Mouse (Mus musculus) thymus, postnatal 36 days (tissue): ENCODE results near the gene Efcab7.

Experiments used
- DNase-seq, 2 experiments: peaks; one replicate each; pipeline ENCODE4 v3.0.0; 2022; ENCODE audit warnings: mixed read lengths in 2 of 2

Efcab7 gene

GRCm38 (mm10) chr4:99945011-99945410 lies 116.0 kb downstream of the Efcab7 start:
- no peak for DNase-seq

DNA sequence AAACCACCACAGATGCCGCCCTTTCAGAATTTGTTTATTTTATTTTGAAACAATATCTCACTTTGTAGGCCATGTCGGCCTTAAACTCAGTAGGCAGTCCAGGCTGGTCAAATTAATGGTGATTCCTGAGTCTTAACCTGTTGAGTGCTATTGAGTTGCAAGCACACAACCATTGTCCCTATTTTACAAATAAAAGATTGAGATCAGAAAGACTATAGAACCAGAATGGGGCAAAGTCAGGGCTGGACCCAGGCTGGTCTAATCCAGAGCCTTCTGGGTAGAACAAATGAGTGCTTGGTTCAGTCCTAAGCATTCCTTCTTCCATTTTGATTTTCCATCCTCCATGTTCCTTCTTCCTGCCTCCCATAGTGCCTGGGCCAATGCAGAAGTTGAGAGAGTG lies 117.5 kb downstream of the Efcab7 start:
- DNase-seq = no peak

- no peak for DNase-seq
These were observed 118.2 kb downstream of the Efcab7 start for GRCm38 (mm10) chr4:99947192-99947591.

GRCm38 (mm10) chr4:99947896-99948295 lies 118.9 kb downstream of the Efcab7 start:
- no peak for DNase-seq

DNA sequence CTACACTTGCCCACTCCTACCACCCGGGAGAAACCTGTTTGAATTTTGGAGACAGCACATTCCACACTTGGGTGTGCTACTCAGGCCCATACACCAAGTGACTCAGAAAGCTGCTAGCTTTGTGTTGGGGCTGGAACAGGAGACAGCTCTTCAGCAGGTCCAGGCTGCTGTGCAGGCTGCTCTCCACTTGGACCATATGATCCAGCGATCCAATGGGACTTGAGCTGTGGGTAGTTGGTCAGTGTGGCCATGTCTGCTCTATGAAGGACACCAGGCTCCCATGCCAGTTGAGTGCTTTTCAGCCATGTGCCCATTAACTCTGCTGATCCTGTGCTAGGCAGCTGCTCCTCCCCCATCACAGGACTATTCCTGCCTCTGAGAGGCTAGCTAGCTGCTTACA lies 124.9 kb downstream of the Efcab7 start:
- no peak for DNase-seq

- no peak for DNase-seq
These were observed 126.4 kb downstream of the Efcab7 start for GRCm38 (mm10) chr4:99955396-99955795.

DNA sequence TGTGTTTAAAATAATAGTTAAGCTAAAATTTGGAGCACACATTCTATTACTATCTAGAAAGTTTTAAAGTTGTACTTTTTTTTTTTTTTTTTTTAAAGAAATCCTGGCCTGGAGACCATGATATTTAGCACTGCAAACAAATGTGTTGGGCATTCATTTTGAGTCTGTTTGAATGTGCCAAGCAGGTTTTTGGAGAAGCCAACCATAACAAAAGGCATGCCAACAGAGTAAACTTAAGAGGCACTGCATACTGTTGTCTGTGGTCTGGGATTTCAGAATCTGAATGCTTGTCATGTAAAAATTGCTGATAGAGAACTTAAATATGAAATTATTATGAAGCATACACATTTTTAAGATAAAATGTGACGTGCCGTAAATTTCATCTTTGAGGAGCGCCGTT lies 128.2 kb downstream of the Efcab7 start:
- DNase-seq = no peak

- no peak for DNase-seq
These were observed 129.3 kb downstream of the Efcab7 start for GRCm38 (mm10) chr4:99958084-99958815.

DNA sequence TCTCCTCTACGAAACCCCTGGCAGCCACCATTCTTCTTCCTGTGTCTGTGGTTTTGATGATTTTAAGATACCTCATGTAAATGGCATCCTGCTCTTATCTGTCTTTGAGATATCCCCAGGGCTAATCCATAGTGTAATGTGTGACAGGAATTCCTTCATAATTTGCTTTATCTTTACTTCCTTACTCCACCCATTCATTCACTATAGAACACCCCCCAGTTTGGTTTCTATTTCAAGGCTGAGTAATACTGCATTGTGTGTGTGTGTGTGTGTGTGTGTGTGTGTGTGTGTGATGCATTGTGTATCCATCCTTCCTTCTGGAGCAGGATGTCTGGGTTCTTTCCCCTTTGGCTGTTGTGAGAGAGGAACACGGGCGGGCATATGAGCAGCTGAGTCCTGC lies 130.3 kb downstream of the Efcab7 start:
- DNase-seq = no peak
